In genomic region chr17:34101604-34102032, GRCm38 (mm10) we compare ENCODE assay signal across 8 mouse cellular contexts. TPM values are rescaled to one million over a fixed set of nuclear protein-coding genes. Genes with fewer than 3 reads are reported as not detected.
DNase-seq lines count a peak whose midpoint lies in the region; ATAC-seq lines count a peak whose summit lies in the region.

No protein-coding gene starts in this region.

- DNase-seq in adrenal gland, adult (ENCODE audit: inconsistent age in 2 of 2, low spot score in 1 of 2) = peak; percentile 89 to 97
- peak; percentile 94 for DNase-seq in embryo, embryonic 11 days
- DNase-seq in gastrocnemius, postnatal 36 days = peak; percentile 90 to 94
- peak; percentile 96 for DNase-seq in left cerebral cortex, postnatal 4 days
- peak; percentile 100 for DNase-seq in midbrain, embryonic 11.5 days (ENCODE audit: low spot score, missing footprints)
- peak; percentile 99 for DNase-seq in right cerebral cortex, postnatal 4 days
- peak; percentile 78 for DNase-seq in yolk sac, embryonic 10.5 days (ENCODE audit: low spot score)

- H3K4me1 ChIP-seq in intestine, embryonic 16.5 days (ENCODE audit: control insufficient read depth, insufficient read depth, low read length) = peaks cover 4% of the 10 kb centered on the region; the same call in 1 of the 2 replicates
- H3K4me1 ChIP-seq in midbrain, embryonic 11.5 days (ENCODE audit: control insufficient read depth, insufficient read depth, low read length) = no peaks in the 10 kb centered on the region; the same call in 1 of the 2 replicates

- H3K36me3 ChIP-seq in intestine, embryonic 16.5 days (ENCODE audit: control insufficient read depth, insufficient read depth, low read length) = no peaks in the 10 kb centered on the region
- H3K36me3 ChIP-seq in midbrain, embryonic 11.5 days (ENCODE audit: control insufficient read depth, insufficient read depth, low read length) = no peaks in the 10 kb centered on the region

- H3K27me3 ChIP-seq in intestine, embryonic 16.5 days (replicated peaks; ENCODE audit: control insufficient read depth, insufficient read depth, low read length) = no peaks in the 10 kb centered on the region
- H3K27me3 ChIP-seq in midbrain, embryonic 11.5 days (ENCODE audit: control insufficient read depth, insufficient read depth, low read length) = no peaks in the 10 kb centered on the region

- 9% methylated on average over 12 of the region's 12 CpGs for WGBS in intestine, embryonic 16.5 days
- WGBS in midbrain, embryonic 11.5 days = 11% methylated on average over 12 of the region's 12 CpGs

- no peak overlapping the region for H3K27ac ChIP-seq in intestine, embryonic 16.5 days (ENCODE audit: low read length)
- H3K27ac ChIP-seq in midbrain, embryonic 11.5 days (ENCODE audit: low read depth, low read length) = no peak overlapping the region

- peak overlapping the region; percentile 43 for H3K4me2 ChIP-seq in intestine, embryonic 16.5 days (ENCODE audit: low read depth, low read length)
- peak overlapping the region; percentile 12; the same call in 1 of the 2 replicates for H3K4me2 ChIP-seq in midbrain, embryonic 11.5 days

- peak overlapping the region; percentile 41; the same call in 1 of the 2 replicates for H3K9ac ChIP-seq in intestine, embryonic 16.5 days (ENCODE audit: low read depth, low read length)
- H3K9ac ChIP-seq in midbrain, embryonic 11.5 days (ENCODE audit: low read length) = no peak overlapping the region; the same call in 1 of the 2 replicates

- intact Hi-C loops in gastrocnemius, postnatal 36 days (cut with DNase I) = loop anchor here (5.0 kb wide), 1 partner anchor 66 kb away; no protein-coding TSS in a partner anchor
- intact Hi-C loops in left cerebral cortex, postnatal 4 days (cut with DNase I) = loop anchor here (10.0 kb wide), 1 partner anchor 63 kb away; no protein-coding TSS in a partner anchor

- 0 out of 2 replicates have a peak overlapping the region, but pooled peaks have one; percentile 10 for H3K4me3 ChIP-seq in intestine, embryonic 16.5 days (ENCODE audit: low read length)
- no peak overlapping the region for H3K4me3 ChIP-seq in midbrain, embryonic 11.5 days (ENCODE audit: low read depth, low read length)

- H3K9me3 ChIP-seq in intestine, embryonic 16.5 days (ENCODE audit: control insufficient read depth, low read length) = no peaks in the 10 kb centered on the region
- no peaks in the 10 kb centered on the region for H3K9me3 ChIP-seq in midbrain, embryonic 11.5 days (ENCODE audit: control insufficient read depth, low read length)

- ATAC-seq in intestine, embryonic 16.5 days = peak; percentile 81
- ATAC-seq in midbrain, embryonic 11.5 days (ENCODE audit: low FRiP score) = peak; percentile 80; the same call in 1 of the 2 replicates

RNA-seq across cellular contexts. Expression of gene H2-Oa, which starts 9.5 kb away (rescaled TPM):
- total RNA-seq in gastrocnemius, postnatal 36 days (2021) = not detected
- polyA plus RNA-seq in intestine, embryonic 16.5 days (2015; fragmentation: Nextera tagmentation; extraction: Ambion mirVana) = 0.62 and 0.95 TPM in 2 replicates
- total RNA-seq in left cerebral cortex, postnatal 4 days (2021) = not detected
- 0.19 and 0.33 TPM in 2 replicates for polyA plus RNA-seq in midbrain, embryonic 11.5 days (2014; fragmentation: Nextera tagmentation; extraction: Ambion mirVana)

RNA-seq across cellular contexts. Expression of gene H2-DMa, which starts 17.7 kb away (rescaled TPM):
- total RNA-seq in gastrocnemius, postnatal 36 days (2021) = 1 to 10 TPM; 3.6 to 4.9 TPM
- 13.4 and 15.3 TPM in 2 replicates for polyA plus RNA-seq in intestine, embryonic 16.5 days (2015; fragmentation: Nextera tagmentation; extraction: Ambion mirVana)
- 10 to 100 TPM; 19.5 to 20.5 TPM for total RNA-seq in left cerebral cortex, postnatal 4 days (2021)
- polyA plus RNA-seq in midbrain, embryonic 11.5 days (2014; fragmentation: Nextera tagmentation; extraction: Ambion mirVana) = 8.0 and 9.5 TPM in 2 replicates

RNA-seq across cellular contexts. Expression of gene Brd2, which starts 20.8 kb away (rescaled TPM):
- total RNA-seq in gastrocnemius, postnatal 36 days (2021) = 10 to 100 TPM; 63.2 to 74.1 TPM
- 72.3 and 73.0 TPM in 2 replicates for polyA plus RNA-seq in intestine, embryonic 16.5 days (2015; fragmentation: Nextera tagmentation; extraction: Ambion mirVana)
- 100 to 1,000 TPM; 247 to 267 TPM for total RNA-seq in left cerebral cortex, postnatal 4 days (2021)
- polyA plus RNA-seq in midbrain, embryonic 11.5 days (2014; fragmentation: Nextera tagmentation; extraction: Ambion mirVana) = 98.7 and 99.2 TPM in 2 replicates

RNA-seq across cellular contexts. Expression of gene H2-DMb2, which starts 41.5 kb away (rescaled TPM):
- total RNA-seq in gastrocnemius, postnatal 36 days (2021) = under 1 TPM; 0.35 to 0.48 TPM
- 0.87 and 0.99 TPM in 2 replicates for polyA plus RNA-seq in intestine, embryonic 16.5 days (2015; fragmentation: Nextera tagmentation; extraction: Ambion mirVana)
- under 1 TPM; 0.34 to 0.40 TPM for total RNA-seq in left cerebral cortex, postnatal 4 days (2021)
- polyA plus RNA-seq in midbrain, embryonic 11.5 days (2014; fragmentation: Nextera tagmentation; extraction: Ambion mirVana) = not detected in 2 replicates

RNA-seq across cellular contexts. Expression of gene H2-DMb1, which starts 51.3 kb away (rescaled TPM):
- 1 to 10 TPM in 1 of 2 experiments, under 1 TPM in 1; 0.71 to 1.2 TPM for total RNA-seq in gastrocnemius, postnatal 36 days (2021)
- 3.0 and 3.6 TPM in 2 replicates for polyA plus RNA-seq in intestine, embryonic 16.5 days (2015; fragmentation: Nextera tagmentation; extraction: Ambion mirVana)
- under 1 TPM; 0.46 to 0.97 TPM for total RNA-seq in left cerebral cortex, postnatal 4 days (2021)
- polyA plus RNA-seq in midbrain, embryonic 11.5 days (2014; fragmentation: Nextera tagmentation; extraction: Ambion mirVana) = 0.25 and 0.38 TPM in 2 replicates
